Mouse (Mus musculus) large intestine, adult 2 months (tissue): ENCODE measurements around the gene Ttc13. TPM values are rescaled to one million over a fixed set of nuclear protein-coding genes. Genes with fewer than 3 reads are reported as not detected.

Experiments
- polyA plus RNA-seq: library from polyadenylated mRNA; depleted of rRNA; stranded (reverse); fragments of >200 nt; gene quantifications from 2 replicates; pipeline ENCODE4 v1.2.3, GENCODE M21; 2012; rRNA removed

The Ttc13 gene
- polyA plus RNA-seq, 1 experiment = 13.6 TPM

Other genes starting within 250 kb of the Ttc13 start
- gene Cog2, start 201.2 kb downstream of the Ttc13 start, polyA plus RNA-seq = 17.5 and 24.4 TPM in 2 replicates
- 17.9 and 25.2 TPM in 2 replicates for gene Agt, start 152.3 kb downstream of the Ttc13 start, polyA plus RNA-seq
- 13.4 and 27.5 TPM in 2 replicates for gene Capn9, start 145.9 kb downstream of the Ttc13 start, polyA plus RNA-seq
- 23.0 and 25.1 TPM in 2 replicates for gene 2310022B05Rik, start 58.6 kb downstream of the Ttc13 start, polyA plus RNA-seq
- 9.1 and 9.8 TPM in 2 replicates for gene Arv1, start 156 bp upstream of the Ttc13 start, polyA plus RNA-seq
- gene Fam89a, start 29.8 kb upstream of the Ttc13 start, polyA plus RNA-seq = 0.91 and 1.5 TPM in 2 replicates
- gene Trim67, start 71.1 kb upstream of the Ttc13 start, polyA plus RNA-seq = 0.06 and 0.10 TPM in 2 replicates
- 35.5 and 37.8 TPM in 2 replicates for gene Gnpat, start 141.1 kb upstream of the Ttc13 start, polyA plus RNA-seq
- 8.6 and 9.2 TPM in 2 replicates for gene 2810004N23Rik, start 141.1 kb upstream of the Ttc13 start, polyA plus RNA-seq
- gene Exoc8, start 175.7 kb upstream of the Ttc13 start, polyA plus RNA-seq = 6.2 and 8.4 TPM in 2 replicates
- gene Sprtn, start 175.9 kb upstream of the Ttc13 start, polyA plus RNA-seq = 7.7 and 11.1 TPM in 2 replicates
- gene Egln1, start 227.3 kb upstream of the Ttc13 start, polyA plus RNA-seq = 14.4 and 19.2 TPM in 2 replicates